Mouse (Mus musculus) retina, postnatal 7 days (tissue): Measurements from ENCODE around the gene Olfr403.
"Not testable (repeated sequence)": the region's sequence is repeated elsewhere in the genome, so short reads cannot be mapped to it uniquely, and the experiment has no call there.

Experiments used
- DNase-seq: peaks from one replicate; pipeline ENCODE4 v3.0.0-alpha.2; 2012; ENCODE audit warnings: low read depth, low spot score

Olfr403 gene

DNA sequence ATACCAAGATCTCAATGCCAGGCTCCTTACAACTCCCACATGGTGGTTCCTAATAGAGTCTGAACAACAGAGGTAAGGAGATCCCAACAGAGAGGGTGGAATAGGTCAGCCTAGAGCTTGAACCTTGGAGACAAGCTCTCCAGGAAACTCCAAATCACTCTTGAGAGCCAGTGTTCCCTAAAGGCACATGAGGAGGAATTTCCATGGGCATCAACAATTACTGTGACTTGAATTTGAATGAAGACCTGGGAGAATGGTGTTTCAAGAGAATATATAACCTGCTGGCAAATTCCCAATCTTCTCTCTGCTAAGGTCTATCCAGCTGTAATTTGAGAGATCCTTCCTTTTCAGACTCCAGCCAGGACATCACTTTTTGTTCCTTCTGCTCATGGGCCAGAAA, at the start of gene Olfr403:
TSS of gene Olfr403 (plus strand) at position 301 of the 400 bp plus-strand sequence.
- DNase-seq: no peak

DNA sequence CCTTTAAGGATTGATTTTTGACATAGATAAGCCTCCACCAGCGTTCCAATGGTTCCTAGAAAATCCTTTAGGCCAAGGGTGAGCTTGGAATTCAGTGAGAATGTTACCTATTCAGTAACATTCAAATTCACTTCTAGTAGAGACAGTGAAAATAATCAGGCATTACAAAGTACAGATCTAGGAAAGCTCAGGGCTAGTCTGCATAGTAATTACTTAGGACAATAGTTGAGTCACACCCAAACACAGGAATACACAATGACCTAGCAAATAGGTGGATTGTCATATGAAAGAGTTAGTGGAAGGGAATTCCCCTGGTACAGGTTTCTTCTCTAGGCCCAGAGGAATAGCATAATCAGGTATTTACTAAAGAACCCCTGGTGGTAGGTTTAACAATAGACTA, 46.0 kb upstream of the Olfr403 start:
- DNase-seq: not testable (repeated sequence)

DNA sequence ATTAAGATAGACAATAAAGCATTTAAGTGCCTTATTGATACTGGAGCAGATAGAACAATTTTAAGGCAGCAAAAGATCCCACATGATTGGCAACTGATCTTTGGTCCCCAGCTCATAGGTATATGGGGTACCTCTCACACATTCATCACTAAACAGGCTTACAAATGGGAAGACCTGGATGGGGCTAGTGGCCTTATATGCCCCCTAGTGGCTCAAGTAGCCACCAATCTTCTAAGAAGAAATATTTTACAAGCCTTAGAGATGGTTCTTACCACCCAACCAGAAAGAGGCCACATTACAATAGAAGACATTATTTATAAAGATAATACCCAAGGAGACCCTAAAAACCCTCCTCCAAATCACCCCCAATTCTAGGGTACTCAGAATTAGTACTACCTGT, 40.2 kb upstream of the Olfr403 start:
- DNase-seq: no peak

- no peak for DNase-seq
Observed at GRCm38 (mm10) chr11:74153229-74153628, 32.8 kb upstream of the Olfr403 start, which contains the start of gene Olfr402. Gene Olfr402 (plus strand): TSS chr11:74153529.

GRCm38 (mm10) chr11:74168771-74169170, 17.3 kb upstream of the Olfr403 start:
- DNase-seq: no peak

DNA sequence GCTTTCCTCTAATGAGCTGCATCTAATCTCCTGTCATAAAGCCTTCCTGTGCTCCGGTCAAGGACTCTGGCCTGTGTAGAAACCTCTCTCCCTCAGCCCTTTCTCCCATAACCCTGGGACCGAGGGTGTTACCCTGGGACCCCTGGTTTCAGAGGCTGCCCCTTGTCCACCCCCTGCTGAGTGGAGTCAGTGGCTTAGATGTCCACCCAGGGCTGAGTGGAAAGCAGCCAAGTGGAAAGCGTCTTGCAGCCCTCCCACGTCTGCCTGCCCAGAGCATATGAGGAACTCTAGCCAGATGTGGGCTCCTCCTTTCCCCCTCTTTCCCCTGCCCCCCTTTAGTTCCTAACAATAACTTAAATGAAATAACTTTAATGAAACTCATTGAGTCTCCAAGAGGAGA, 2.9 kb upstream of the Olfr403 start:
- no peak for DNase-seq

DNA sequence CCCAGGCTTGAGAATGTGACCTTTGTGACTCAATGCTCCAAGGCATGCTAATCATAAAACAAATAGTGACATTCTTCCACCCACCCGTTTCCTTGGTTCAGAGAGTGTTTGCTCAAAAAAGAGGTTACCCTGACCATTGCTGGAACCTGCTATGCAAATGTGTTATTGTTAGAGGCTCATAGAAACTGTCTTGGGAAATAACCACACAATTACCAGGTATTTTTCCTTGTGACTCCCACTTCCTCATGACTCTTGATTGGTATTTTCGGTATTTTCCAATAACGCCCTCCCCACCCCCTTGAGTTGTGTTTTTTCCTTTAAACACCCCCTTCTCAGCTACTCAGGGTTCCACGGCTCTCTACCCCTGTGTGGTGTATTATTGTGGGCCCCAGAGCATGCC, 2.3 kb upstream of the Olfr403 start:
- DNase-seq: no peak

- no peak for DNase-seq
Observed at GRCm38 (mm10) chr11:74211279-74211678, 25.2 kb downstream of the Olfr403 start, which contains the start of gene Olfr43. Gene Olfr43 (minus strand): TSS chr11:74211379.

GRCm38 (mm10) chr11:74241201-74241600, 55.2 kb downstream of the Olfr403 start:
- no peak for DNase-seq
